Mouse (Mus musculus): ENCODE data around the gene Snrnp48.

Snrnp48 gene

GRCm38 (mm10) chr13:38269055-38269692 lies 64.4 kb downstream of the Snrnp48 start:
- no peak for DNase-seq

GRCm38 (mm10) chr13:38272624-38273023 lies 67.9 kb downstream of the Snrnp48 start:
- DNase-seq = no peak

Data from right cerebral cortex, adult 18-20 months (tissue).